Mouse (Mus musculus) layer of hippocampus, adult 2 months (tissue): ENCODE measurements around the gene Sipa1l1. TPM values are rescaled to one million over a fixed set of nuclear protein-coding genes. Genes with fewer than 3 reads are reported as not detected.
A peak's percentile ranks its signal among the peaks of the same experiment; 100 is the strongest.
"Not testable (repeated sequence)": the region's sequence is repeated elsewhere in the genome, so short reads cannot be mapped to it uniquely, and the experiment has no call there.

Experiments
- DNase-seq, 2 experiments: peaks; one replicate each; pipeline ENCODE4 v3.0.0; 2022; ENCODE audit warnings: low spot score in 2 of 2
- H3K27ac ChIP-seq: fragments of 200-600 bp; 2 replicates; pipeline ENCODE4 v1.8.1; 2022
- H3K4me3 ChIP-seq: fragments of 200-600 bp; 2 replicates; pipeline ENCODE4 v1.8.1; 2022; ENCODE audit warnings: mild to moderate bottlenecking
- CTCF ChIP-seq: fragments of 200-600 bp; conservative IDR thresholded peaks from 2 replicates; pipeline ENCODE4 v1.8.1; 2022; ENCODE audit warnings: antibody characterized with exemption, mild to moderate bottlenecking, moderate library complexity
- total RNA-seq, 2 experiments: library from RNA; stranded (reverse); gene quantifications; 2 replicates each; pipeline ENCODE4 v1.2.3; 2021

The Sipa1l1 gene
- total RNA-seq, 2 experiments from 2014 or later, result 233 to 244 TPM

GRCm38 (mm10) chr12:82158516-82158915 is 10.6 kb upstream of the Sipa1l1 start:
- DNase-seq, result no peak
- no peak overlapping the region for H3K27ac ChIP-seq
- no peak for TF ChIP-seq CTCF
- no peak overlapping the region for H3K4me3 ChIP-seq

GRCm38 (mm10) chr12:82159372-82159771 is 9.7 kb upstream of the Sipa1l1 start:
- H3K27ac ChIP-seq, result no peak overlapping the region
- no peak for DNase-seq
- H3K4me3 ChIP-seq, result no peak overlapping the region
- 0 out of 2 replicates have a peak, but pooled peaks have one; percentile 10 for TF ChIP-seq CTCF

GRCm38 (mm10) chr12:82165651-82166050 is 3.5 kb upstream of the Sipa1l1 start:
- TF ChIP-seq CTCF, result no peak
- Histone ChIP-seq H3K27ac (no peak overlapping the region), H3K4me3 (no peak overlapping the region)
- no peak for DNase-seq

- no peak for TF ChIP-seq CTCF
- no peak for DNase-seq
- no peak overlapping the region for H3K4me3 ChIP-seq
- no peak overlapping the region for H3K27ac ChIP-seq
Observed at GRCm38 (mm10) chr12:82166101-82166571, 3.0 kb upstream of the Sipa1l1 start.

- H3K4me3 ChIP-seq, result peak overlapping the region; percentile 87
- peak; percentile 32; the same call in 1 of the 2 replicates for TF ChIP-seq CTCF
- peak; percentile 75 to 77 for DNase-seq
- H3K27ac ChIP-seq, result peak overlapping the region; percentile 98
Observed at GRCm38 (mm10) chr12:82169571-82170431, 681 bp downstream of the Sipa1l1 start.

- peak in 1 of 2 experiments; percentile 22 for DNase-seq
- peak overlapping the region; percentile 98 for H3K27ac ChIP-seq
- no peak for TF ChIP-seq CTCF
- H3K4me3 ChIP-seq, result peak overlapping the region; percentile 87
Observed at GRCm38 (mm10) chr12:82170461-82171279, 1.6 kb downstream of the Sipa1l1 start.

- H3K4me3 ChIP-seq, result peak overlapping the region; percentile 87
- peak; percentile 52 to 59 for DNase-seq
- peak overlapping the region; percentile 98 for H3K27ac ChIP-seq
- peak; percentile 67 for TF ChIP-seq CTCF
Observed at GRCm38 (mm10) chr12:82171591-82171990, 2.5 kb downstream of the Sipa1l1 start.

GRCm38 (mm10) chr12:82173623-82174022 is 4.5 kb downstream of the Sipa1l1 start:
- no peak overlapping the region for H3K27ac ChIP-seq
- DNase-seq, result no peak
- no peak overlapping the region; the same call in 1 of the 2 replicates for H3K4me3 ChIP-seq
- no peak for TF ChIP-seq CTCF

- DNase-seq, result no peak
- no peak for TF ChIP-seq CTCF
- no peak overlapping the region for H3K27ac ChIP-seq
Observed at GRCm38 (mm10) chr12:82175709-82176108, 6.6 kb downstream of the Sipa1l1 start.

GRCm38 (mm10) chr12:82178636-82179035 is 9.5 kb downstream of the Sipa1l1 start:
- TF ChIP-seq CTCF, result no peak
- Histone ChIP-seq H3K4me3 (no peak overlapping the region), H3K27ac (no peak overlapping the region)
- no peak for DNase-seq

More at GRCm38 (mm10) chr12:82175709-82176108, 6.6 kb downstream of the Sipa1l1 start:
- H3K4me3 ChIP-seq, result no peak overlapping the region

GRCm38 (mm10) chr12:82179626-82180025 is 10.5 kb downstream of the Sipa1l1 start:
- no peak overlapping the region for H3K27ac ChIP-seq
- DNase-seq, result no peak

GRCm38 (mm10) chr12:82186156-82186555 is 17.0 kb downstream of the Sipa1l1 start:
- H3K27ac ChIP-seq, DNase-seq, H3K4me3 ChIP-seq: not testable (repeated sequence)

More at GRCm38 (mm10) chr12:82179626-82180025, 10.5 kb downstream of the Sipa1l1 start:
- H3K4me3 ChIP-seq, result no peak overlapping the region
- no peak for TF ChIP-seq CTCF

- DNase-seq, result no peak
- Histone ChIP-seq H3K4me3 (no peak overlapping the region), H3K27ac (no peak overlapping the region; the same call in 1 of the 2 replicates)
- TF ChIP-seq CTCF, result no peak
Observed at GRCm38 (mm10) chr12:82186740-82187139, 17.6 kb downstream of the Sipa1l1 start.
